Mouse (Mus musculus): ENCODE data around the gene Serpinb1a. TPM values are rescaled to one million over a fixed set of nuclear protein-coding genes. Genes with fewer than 3 reads are reported as not detected.

Gene Serpinb1a
- polyA plus RNA-seq (2021; fragmentation: Nextera tagmentation): 16.1 and 23.8 TPM in 2 replicates
- long read RNA-seq, experiment 1, transcript Serpinb1a-201 (7 exons, 1,918 nt): major isoform, 80 of 88 reads
- long read RNA-seq, experiment 1, partial matches to known transcripts: 2 of 88 reads
- long read RNA-seq, experiment 1, other reads (novel, unspliced or antisense): 6 of 88 reads
- long read RNA-seq, experiment 2, transcript Serpinb1a-201 (7 exons, 1,918 nt): major isoform, 20 of 32 reads
- long read RNA-seq, experiment 2, partial matches to known transcripts: 8 of 32 reads
- long read RNA-seq, experiment 2, other reads (novel, unspliced or antisense): 4 of 32 reads

DNA sequence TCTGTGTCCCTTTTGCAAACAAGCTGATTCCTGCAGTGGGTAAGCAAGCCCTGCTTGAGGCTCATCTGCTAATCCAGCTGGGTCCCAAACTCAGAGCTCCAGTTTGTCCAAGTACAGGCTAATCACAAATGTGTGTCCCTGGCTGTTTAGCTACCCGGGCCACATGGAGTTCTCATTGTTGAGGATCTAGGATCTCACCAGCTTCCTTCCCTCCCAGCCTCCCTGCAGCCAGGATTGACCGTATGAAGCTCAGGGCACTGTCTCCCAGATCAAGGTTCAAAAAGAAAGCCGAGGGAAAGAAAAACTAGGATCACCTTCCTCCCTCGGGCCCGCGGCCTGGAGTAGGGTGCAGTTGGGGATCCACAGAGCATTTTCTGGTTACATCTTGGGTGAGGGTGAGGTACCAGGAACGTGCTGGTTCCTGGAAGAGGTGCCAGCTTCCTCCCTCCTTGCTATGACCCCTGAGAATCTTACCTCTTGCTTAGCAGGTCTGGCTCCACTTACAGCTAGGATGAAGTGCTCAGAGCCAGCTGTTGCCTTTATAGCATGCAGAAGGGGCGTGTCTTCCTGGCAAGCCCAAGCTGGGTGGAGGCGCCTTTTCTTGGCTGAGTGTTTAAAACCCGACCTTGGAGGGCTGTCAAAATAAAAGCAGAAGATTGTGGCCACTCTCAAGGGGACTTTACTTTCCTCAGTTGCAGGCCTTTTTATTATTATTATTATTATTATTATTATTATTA is at the start of gene Serpinb1a:
Gene Serpinb1a (minus strand): TSS at position 518 of the 737 bp plus-strand sequence.

GRCm38 (mm10) chr13:32898111-32898510 is 47.1 kb upstream of the Serpinb1a start, which contains the start of gene Serpinb1c:
Gene Serpinb1c, minus strand, starts transcription at chr13:32898211.

DNA sequence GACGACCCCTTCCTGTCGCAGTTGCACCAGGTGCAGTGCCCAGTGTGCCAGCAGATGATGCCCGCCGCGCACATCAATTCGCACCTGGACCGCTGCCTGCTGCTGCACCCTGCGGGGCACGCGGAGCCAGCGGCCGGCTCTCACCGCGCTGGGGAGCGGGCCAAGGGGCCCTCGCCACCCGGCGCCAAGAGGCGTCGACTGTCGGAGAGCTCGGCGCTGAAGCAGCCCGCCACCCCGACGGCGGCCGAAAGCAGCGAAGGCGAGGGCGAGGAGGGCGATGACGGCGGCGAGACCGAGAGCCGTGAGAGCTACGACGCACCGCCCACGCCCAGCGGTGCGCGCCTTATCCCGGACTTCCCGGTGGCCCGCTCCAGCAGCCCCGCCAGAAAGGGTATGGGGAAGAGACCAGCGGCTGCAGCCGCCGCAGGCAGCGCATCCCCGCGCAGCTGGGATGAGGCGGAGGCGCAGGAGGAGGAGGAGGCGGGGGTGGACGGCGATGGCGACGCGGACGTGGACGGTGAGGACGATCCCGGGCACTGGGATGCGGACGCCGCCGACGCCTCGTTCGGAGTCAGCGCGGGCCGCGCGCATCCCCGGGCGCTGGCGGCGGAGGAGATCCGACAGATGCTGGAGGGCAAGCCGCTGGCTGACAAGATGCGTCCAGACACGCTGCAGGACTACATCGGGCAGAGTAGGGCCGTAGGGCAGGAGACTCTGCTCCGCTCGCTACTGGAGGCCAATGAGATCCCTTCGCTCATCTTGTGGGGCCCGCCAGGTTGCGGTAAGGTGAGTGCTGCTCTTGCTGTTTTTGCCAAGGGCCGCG is 48.5 kb downstream of the Serpinb1a start, which contains the start of gene D930007J09Rik:
Gene D930007J09Rik (minus strand): TSS at position 591 of the 823 bp plus-strand sequence.

GRCm38 (mm10) chr13:32801693-32802221 is 49.2 kb downstream of the Serpinb1a start, which contains the start of gene Wrnip1:
Gene Wrnip1, plus strand, starts transcription at chr13:32802038.

Other genes starting within 250 kb of the Serpinb1a start
- gene Mylk4, start 67.2 kb downstream of the Serpinb1a start, polyA plus RNA-seq (2021; fragmentation: Nextera tagmentation): 0.13 TPM in 1 of 2 replicates, not detected in the other
- 20.5 and 48.2 TPM in 2 replicates for gene Wrnip1, start 49.1 kb downstream of the Serpinb1a start, polyA plus RNA-seq (2021; fragmentation: Nextera tagmentation)
- not detected in 2 replicates for gene D930007J09Rik, start 48.3 kb downstream of the Serpinb1a start, polyA plus RNA-seq (2021; fragmentation: Nextera tagmentation)
- not detected in 2 replicates for gene Serpinb1c, start 47.0 kb upstream of the Serpinb1a start, polyA plus RNA-seq (2021; fragmentation: Nextera tagmentation)
- 1.9 and 2.0 TPM in 2 replicates for gene Serpinb6b, start 114.0 kb upstream of the Serpinb1a start, polyA plus RNA-seq (2021; fragmentation: Nextera tagmentation)
- 3.8 and 4.6 TPM in 2 replicates for gene Serpinb9, start 152.1 kb upstream of the Serpinb1a start, polyA plus RNA-seq (2021; fragmentation: Nextera tagmentation)
- 0.03 TPM in 1 of 2 replicates, not detected in the other for gene Serpinb9b, start 176.2 kb upstream of the Serpinb1a start, polyA plus RNA-seq (2021; fragmentation: Nextera tagmentation)
- 1.1 and 1.9 TPM in 2 replicates for gene Serpinb1b, start 227.4 kb upstream of the Serpinb1a start, polyA plus RNA-seq (2021; fragmentation: Nextera tagmentation)